Mouse (Mus musculus): ENCODE results near the gene Ghsr. TPM values are rescaled to one million over a fixed set of nuclear protein-coding genes. Genes with fewer than 3 reads are reported as not detected.
A peak's percentile ranks its signal among the peaks of the same experiment; 100 is the strongest.
"Not testable (repeated sequence)": the region's sequence is repeated elsewhere in the genome, so short reads cannot be mapped to it uniquely, and the experiment has no call there.

The Ghsr gene
- polyA plus RNA-seq, 1 experiment from 2014 or later = not detected

DNA sequence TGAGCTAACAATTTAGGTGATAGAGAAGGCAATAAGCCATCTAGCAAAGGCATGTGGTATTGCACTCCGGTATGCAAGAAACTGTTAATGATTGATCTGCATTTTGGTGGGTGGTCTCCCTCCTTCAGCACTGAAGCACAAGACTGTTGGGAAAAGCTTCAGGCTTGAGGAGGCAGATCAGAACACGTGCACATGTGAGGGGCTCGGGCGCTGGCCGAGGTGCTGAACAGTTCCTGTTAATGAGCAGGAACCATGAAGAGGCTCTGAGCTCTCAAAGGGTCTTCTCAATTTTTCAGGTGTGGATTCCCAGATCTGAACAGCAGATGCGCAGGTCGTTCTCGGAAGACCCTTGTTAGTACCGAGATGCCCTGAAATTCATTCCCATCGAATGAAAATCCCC, 1.0 kb upstream of the Ghsr start:
- H3K4me1 ChIP-seq = peaks cover 15% of the 10 kb centered on the region
- H3K4me2 ChIP-seq = no peak overlapping the region
- no peak overlapping the region for H3K27ac ChIP-seq
- peaks cover 63% of the 10 kb centered on the region for H3K27me3 ChIP-seq
- no peak overlapping the region for H3K4me3 ChIP-seq
- H3K9me3 ChIP-seq (replicated peaks) = no peaks in the 10 kb centered on the region
- ATAC-seq = no peak
- 7% methylated on average over 10 of the region's 10 CpGs for WGBS
- H3K36me3 ChIP-seq (ENCODE audit: poor library complexity, severe bottlenecking) = no peaks in the 10 kb centered on the region
- H3K9ac ChIP-seq = no peak overlapping the region

DNA sequence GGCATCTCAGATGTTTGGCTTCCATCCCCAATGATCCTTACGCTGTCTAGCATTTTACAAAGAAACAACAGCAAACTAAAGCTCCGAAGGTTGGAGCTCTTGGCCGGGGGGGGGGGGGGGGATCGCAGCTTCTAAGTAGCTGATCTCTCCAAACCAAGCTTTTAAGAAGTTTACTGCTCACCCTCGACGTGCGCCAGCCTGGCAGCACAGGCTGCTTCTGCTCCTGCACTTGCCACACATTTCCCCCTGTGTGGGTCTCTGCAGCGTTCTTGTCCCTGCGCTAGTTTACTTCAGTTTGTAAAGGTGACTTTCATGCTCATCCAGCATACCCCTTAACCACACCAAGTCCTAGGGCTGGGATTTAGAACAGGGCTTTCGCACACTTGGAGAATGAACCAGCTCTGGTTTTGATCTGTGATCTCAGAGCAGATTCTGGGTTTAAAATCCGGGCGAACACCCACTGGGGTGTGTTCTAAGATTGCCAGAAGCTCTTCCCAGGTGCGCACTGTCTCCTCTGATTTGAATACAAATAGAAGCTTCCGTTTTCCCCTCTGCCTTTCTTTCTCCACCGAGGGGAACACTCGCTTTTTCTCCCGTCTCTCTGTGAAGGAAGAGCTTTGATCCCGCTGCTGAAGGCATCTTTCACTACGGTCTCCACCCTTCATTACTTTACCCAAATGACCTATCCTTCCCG, 422 bp upstream of the Ghsr start:
- 2% methylated on average over 20 of the region's 20 CpGs for WGBS
- ATAC-seq = 0 out of 2 replicates have a peak, but pooled peaks have one; percentile 6
- no peak overlapping the region for H3K9ac ChIP-seq

GRCm38 (mm10) chr3:27371725-27372650, 837 bp downstream of the Ghsr start:
- peak; percentile 71 for ATAC-seq
- H3K9ac ChIP-seq = peak overlapping the region; percentile 52
- H3K36me3 ChIP-seq (ENCODE audit: poor library complexity, severe bottlenecking) = no peaks in the 10 kb centered on the region
- peaks cover 63% of the 10 kb centered on the region for H3K27me3 ChIP-seq
- H3K4me3 ChIP-seq = peak overlapping the region; percentile 44
- no peak overlapping the region for H3K27ac ChIP-seq
- H3K9me3 ChIP-seq (replicated peaks) = no peaks in the 10 kb centered on the region
- peak overlapping the region; percentile 86 for H3K4me2 ChIP-seq
- peaks cover 15% of the 10 kb centered on the region for H3K4me1 ChIP-seq
- WGBS = 1% methylated on average over 72 of the region's 77 CpGs

More for the DNA sequence above, 422 bp upstream of the Ghsr start:
- peaks cover 63% of the 10 kb centered on the region for H3K27me3 ChIP-seq
- H3K27ac ChIP-seq = no peak overlapping the region
- peaks cover 15% of the 10 kb centered on the region for H3K4me1 ChIP-seq
- H3K9me3 ChIP-seq (replicated peaks) = no peaks in the 10 kb centered on the region
- peak overlapping the region; percentile 44 for H3K4me3 ChIP-seq
- peak overlapping the region; percentile 86 for H3K4me2 ChIP-seq
- H3K36me3 ChIP-seq (ENCODE audit: poor library complexity, severe bottlenecking) = no peaks in the 10 kb centered on the region

GRCm38 (mm10) chr3:27374396-27374795, 3.2 kb downstream of the Ghsr start:
- no peak overlapping the region for H3K4me2 ChIP-seq
- no peaks in the 10 kb centered on the region for H3K36me3 ChIP-seq (ENCODE audit: poor library complexity, severe bottlenecking)
- peaks cover 53% of the 10 kb centered on the region for H3K27me3 ChIP-seq
- H3K4me3 ChIP-seq = no peak overlapping the region
- 65% methylated on average over 9 of the region's 9 CpGs for WGBS
- H3K9ac ChIP-seq = no peak overlapping the region
- H3K9me3 ChIP-seq (replicated peaks) = no peaks in the 10 kb centered on the region
- ATAC-seq = no peak
- H3K27ac ChIP-seq = no peak overlapping the region
- H3K4me1 ChIP-seq = peaks cover 15% of the 10 kb centered on the region

DNA sequence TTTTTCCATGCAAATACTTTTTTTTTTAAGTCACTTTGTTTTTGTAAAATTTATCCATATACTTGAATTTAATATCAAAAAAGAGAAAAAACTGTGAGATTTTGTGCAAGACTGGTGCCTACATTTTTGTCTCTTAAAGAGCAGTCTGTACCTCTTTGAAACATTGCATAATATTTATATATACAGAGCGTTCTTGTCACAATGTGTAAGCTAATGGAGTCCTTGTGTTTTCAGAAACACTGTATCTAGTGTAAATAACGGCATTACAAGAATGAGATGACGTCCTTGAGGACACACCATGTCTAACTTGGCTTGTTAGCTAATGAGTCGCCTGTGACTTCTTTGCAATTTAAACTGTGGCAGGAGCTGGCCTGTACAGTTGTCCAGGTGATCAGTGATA, 6.8 kb downstream of the Ghsr start:
- ATAC-seq = no peak

DNA sequence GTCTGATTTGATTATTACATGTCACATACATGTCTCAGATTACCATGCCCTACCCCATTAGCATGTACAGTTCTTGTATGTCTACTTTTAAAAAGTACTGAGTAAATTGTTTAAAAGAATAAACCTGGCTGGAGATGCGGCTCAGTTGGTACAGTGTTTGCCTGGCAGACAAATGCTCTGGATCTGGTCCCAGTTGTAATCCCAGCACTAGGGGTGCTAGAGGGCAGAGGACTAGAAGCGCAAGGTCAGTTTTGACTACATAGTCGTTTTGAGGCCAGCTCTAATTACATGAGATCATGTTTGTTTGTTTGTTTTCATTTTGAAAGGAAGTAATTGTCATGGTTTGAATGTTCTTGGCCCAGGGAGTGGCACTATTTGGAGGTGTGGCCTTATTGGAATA, 13.7 kb downstream of the Ghsr start:
- no peaks in the 10 kb centered on the region for H3K27me3 ChIP-seq
- H3K4me1 ChIP-seq = no peaks in the 10 kb centered on the region
- no peak overlapping the region for H3K9ac ChIP-seq
- WGBS = 78% methylated on average over 3 of the region's 3 CpGs
- no peak overlapping the region for H3K27ac ChIP-seq
- ATAC-seq = no peak
- no peak overlapping the region for H3K4me3 ChIP-seq
- no peaks in the 10 kb centered on the region for H3K36me3 ChIP-seq (ENCODE audit: poor library complexity, severe bottlenecking)
- H3K4me2 ChIP-seq = no peak overlapping the region
- no peaks in the 10 kb centered on the region for H3K9me3 ChIP-seq (replicated peaks)

More for the DNA sequence above, 6.8 kb downstream of the Ghsr start:
- Histone ChIP-seq H3K9me3 (replicated peaks) (no peaks in the 10 kb centered on the region), H3K4me2 (no peak overlapping the region), H3K4me3 (no peak overlapping the region), H3K36me3 (ENCODE audit: poor library complexity, severe bottlenecking) (no peaks in the 10 kb centered on the region), H3K27me3 (peaks cover 18% of the 10 kb centered on the region), H3K9ac (no peak overlapping the region), H3K4me1 (no peaks in the 10 kb centered on the region), H3K27ac (no peak overlapping the region)
- 86% methylated on average over 4 of the region's 4 CpGs for WGBS

DNA sequence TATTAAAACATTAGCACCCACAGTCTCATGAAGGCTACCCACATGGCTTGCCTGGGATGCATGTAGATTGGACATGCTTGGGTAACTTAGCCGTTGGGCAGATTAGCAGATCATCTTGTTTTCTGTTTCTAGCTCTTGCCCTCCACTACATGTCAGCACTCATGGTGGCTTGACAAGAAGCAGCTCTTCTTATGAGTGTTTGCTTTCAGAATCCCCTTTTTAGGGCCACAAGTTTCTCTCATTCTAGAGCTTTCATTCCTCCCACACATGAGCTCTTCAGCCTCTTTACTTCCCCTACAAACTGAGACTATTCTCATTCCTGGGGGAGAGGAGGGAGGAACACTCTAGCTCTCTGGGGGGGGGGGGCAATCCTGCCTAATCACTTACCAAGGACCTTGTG, 18.8 kb downstream of the Ghsr start:
- Histone ChIP-seq H3K36me3 (ENCODE audit: poor library complexity, severe bottlenecking) (no peaks in the 10 kb centered on the region), H3K27me3 (no peaks in the 10 kb centered on the region), H3K4me1 (no peaks in the 10 kb centered on the region), H3K9me3 (replicated peaks) (0 out of 2 replicates have a peak, but pooled peaks cover 4% of the 10 kb centered on the region), H3K4me3 (no peak overlapping the region), H3K27ac (no peak overlapping the region), H3K9ac (no peak overlapping the region), H3K4me2 (no peak overlapping the region)
- 84% methylated on average over 1 of the region's 1 CpGs for WGBS
- ATAC-seq = no peak

GRCm38 (mm10) chr3:27400996-27401395, 29.8 kb downstream of the Ghsr start:
- not testable (repeated sequence) for H3K27ac ChIP-seq; H3K4me2 ChIP-seq; H3K4me3 ChIP-seq; H3K27me3 ChIP-seq; ATAC-seq; H3K4me1 ChIP-seq; H3K9ac ChIP-seq; H3K9me3 ChIP-seq (replicated peaks); H3K36me3 ChIP-seq (ENCODE audit: poor library complexity, severe bottlenecking)
- 95% methylated on average over 3 of the region's 3 CpGs for WGBS

- Histone ChIP-seq H3K4me1 (no peaks in the 10 kb centered on the region; the same call in 1 of the 2 replicates), H3K27ac (no peak overlapping the region), H3K4me3 (no peak overlapping the region), H3K27me3 (no peaks in the 10 kb centered on the region), H3K4me2 (no peak overlapping the region), H3K36me3 (ENCODE audit: poor library complexity, severe bottlenecking) (no peaks in the 10 kb centered on the region), H3K9ac (no peak overlapping the region), H3K9me3 (replicated peaks) (no peaks in the 10 kb centered on the region)
- no peak for ATAC-seq
- 92% methylated on average over 3 of the region's 3 CpGs for WGBS
Measured at GRCm38 (mm10) chr3:27406440-27406839, 35.3 kb downstream of the Ghsr start.

DNA sequence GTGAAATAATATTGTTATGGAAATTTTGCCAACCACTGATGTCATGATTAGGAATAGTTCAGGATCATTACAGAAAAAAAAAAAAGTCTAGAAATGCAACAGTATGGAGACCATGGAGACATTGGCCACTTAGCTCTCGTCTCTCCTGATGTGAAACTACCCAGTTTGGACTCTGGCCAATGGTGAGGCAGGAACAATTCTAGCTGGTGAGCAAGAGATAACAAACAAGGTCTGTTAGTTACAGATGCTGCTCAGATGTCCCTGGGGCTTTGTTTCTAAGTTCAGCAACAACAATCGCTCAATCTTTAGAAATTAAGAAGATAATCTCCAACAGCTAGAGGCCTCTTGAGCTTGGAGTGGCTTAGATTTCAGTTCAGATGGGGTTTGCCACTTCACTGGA, 37.4 kb downstream of the Ghsr start:
- Histone ChIP-seq H3K4me3 (no peak overlapping the region), H3K4me2 (no peak overlapping the region), H3K36me3 (ENCODE audit: poor library complexity, severe bottlenecking) (no peaks in the 10 kb centered on the region), H3K9ac (no peak overlapping the region), H3K9me3 (replicated peaks) (no peaks in the 10 kb centered on the region), H3K27ac (no peak overlapping the region), H3K4me1 (no peaks in the 10 kb centered on the region; the same call in 1 of the 2 replicates), H3K27me3 (no peaks in the 10 kb centered on the region)
- WGBS = 69% methylated on average over 2 of the region's 2 CpGs
- ATAC-seq = no peak

DNA sequence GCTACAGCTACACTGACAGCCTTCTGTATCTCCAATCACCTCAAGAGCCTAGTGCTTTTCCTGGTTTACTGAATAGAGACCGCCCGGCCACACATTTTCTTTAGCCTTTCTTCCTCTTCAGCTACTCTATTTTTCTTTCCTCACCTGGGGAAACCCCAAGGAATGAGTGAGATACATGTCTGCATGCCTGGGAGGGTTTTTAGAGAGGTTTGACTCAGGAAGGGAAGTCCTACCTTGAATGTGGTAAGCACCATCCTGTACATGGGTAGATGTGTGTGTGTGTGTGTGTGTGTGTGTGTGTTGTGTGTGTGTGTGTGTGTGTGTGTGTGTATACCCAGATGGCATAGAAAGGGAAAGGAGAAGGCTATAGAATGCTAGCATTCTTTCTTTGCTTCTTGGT, 40.1 kb downstream of the Ghsr start:
- Histone ChIP-seq H3K36me3 (ENCODE audit: poor library complexity, severe bottlenecking) (no peaks in the 10 kb centered on the region), H3K27me3 (no peaks in the 10 kb centered on the region), H3K9me3 (replicated peaks) (no peaks in the 10 kb centered on the region), H3K27ac (no peak overlapping the region), H3K4me3 (no peak overlapping the region), H3K4me2 (no peak overlapping the region), H3K9ac (no peak overlapping the region), H3K4me1 (no peaks in the 10 kb centered on the region; the same call in 1 of the 2 replicates)
- WGBS = 96% methylated on average over 2 of the region's 2 CpGs
- ATAC-seq = no peak

GRCm38 (mm10) chr3:27413566-27413965, 42.4 kb downstream of the Ghsr start:
- H3K36me3 ChIP-seq (ENCODE audit: poor library complexity, severe bottlenecking) = peaks cover 6% of the 10 kb centered on the region; the same call in 1 of the 2 replicates
- H3K4me2 ChIP-seq = no peak overlapping the region
- no peaks in the 10 kb centered on the region for H3K9me3 ChIP-seq (replicated peaks)
- H3K27ac ChIP-seq = no peak overlapping the region
- no peak for ATAC-seq
- 87% methylated on average over 3 of the region's 3 CpGs for WGBS
- no peaks in the 10 kb centered on the region; the same call in 1 of the 2 replicates for H3K4me1 ChIP-seq
- H3K9ac ChIP-seq = no peak overlapping the region
- H3K27me3 ChIP-seq = no peaks in the 10 kb centered on the region
- no peak overlapping the region for H3K4me3 ChIP-seq

Data from forebrain, embryonic 13.5 days (tissue).